Mouse (Mus musculus): ENCODE results near the gene Ncl.

Ncl gene

GRCm38 (mm10) chr1:86358906-86359797 is at the start of gene Ncl:
Gene Ncl (minus strand): TSS chr1:86359400.
- DNase-seq (ENCODE audit: low read depth) = peak; percentile 99

- no peak for DNase-seq (ENCODE audit: low read depth)
Observed at GRCm38 (mm10) chr1:86408515-86408914, 49.3 kb upstream of the Ncl start.

DNA sequence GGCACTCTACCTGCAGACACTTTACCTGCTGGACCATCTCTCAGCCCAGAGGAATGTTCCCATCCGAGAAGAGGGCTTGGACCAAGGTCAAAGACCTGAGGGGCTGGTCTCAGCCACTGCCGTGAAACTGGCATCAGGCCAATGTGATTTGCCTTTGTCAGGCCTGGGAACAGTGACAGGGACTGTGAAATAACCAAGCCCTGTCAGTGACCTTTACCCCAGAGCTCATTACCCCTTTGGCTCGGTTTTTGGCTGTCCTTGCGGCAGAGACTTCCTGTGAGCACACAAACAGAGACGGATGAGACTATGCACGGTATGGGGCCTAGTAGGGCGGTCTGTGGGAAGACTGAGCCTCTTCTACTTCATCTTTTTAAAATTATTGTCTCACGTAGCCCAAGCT is 47.7 kb upstream of the Ncl start:
- peak; percentile 71 for DNase-seq (ENCODE audit: low read depth)

DNA sequence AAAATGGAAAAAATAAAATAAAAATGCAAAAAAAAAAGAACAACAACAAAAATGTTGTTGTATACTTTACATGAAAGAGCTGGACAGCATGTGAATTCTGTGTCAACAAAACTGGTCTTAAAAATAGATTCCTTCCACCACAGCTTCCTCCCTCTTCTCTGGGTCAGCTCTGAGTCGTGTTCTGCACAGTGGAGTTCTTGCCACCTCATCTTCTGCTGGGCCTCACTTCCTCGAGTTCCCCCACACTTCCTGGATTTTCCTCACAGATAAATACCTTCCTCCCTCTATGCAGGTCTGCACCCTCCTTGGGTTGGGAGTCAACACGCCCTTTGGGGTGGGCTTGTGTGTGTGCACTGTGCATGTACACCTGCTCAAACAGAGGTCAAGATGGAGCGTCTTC is 47.1 kb upstream of the Ncl start:
- DNase-seq (ENCODE audit: low read depth) = no peak

- peak; percentile 70 for DNase-seq (ENCODE audit: low read depth)
Observed at GRCm38 (mm10) chr1:86404834-86405233, 45.6 kb upstream of the Ncl start.

DNA sequence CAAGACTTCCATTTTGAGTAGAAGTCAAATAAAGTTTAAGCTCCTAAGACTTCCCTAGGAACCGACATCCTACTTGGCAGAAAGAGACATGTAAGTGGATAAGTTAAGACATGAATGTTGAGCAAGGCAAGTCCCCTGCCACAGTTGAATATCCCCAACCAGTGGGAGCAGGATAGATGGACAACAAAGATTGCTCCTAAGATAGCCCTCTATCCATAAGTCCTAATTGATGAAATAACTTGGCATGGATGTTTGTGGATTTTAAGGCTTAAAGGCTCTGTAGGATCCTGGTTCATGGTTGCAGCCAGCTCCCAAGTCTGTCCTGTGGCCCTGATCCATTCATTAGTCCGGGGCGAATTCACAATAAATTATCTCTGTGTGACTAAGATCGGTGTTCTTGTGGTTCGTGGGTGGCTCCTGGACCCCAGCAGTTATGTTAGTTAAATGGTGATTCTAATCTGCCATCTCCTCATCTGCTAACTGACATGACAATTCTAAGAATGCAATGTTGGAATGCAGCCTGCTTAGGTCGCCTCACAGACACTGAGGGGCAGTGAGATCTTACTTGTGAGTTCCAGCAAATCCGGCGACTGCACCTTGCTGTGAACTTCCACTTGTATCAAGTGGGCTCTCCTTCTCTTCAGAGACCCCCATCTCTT is 41.0 kb upstream of the Ncl start:
- DNase-seq (ENCODE audit: low read depth) = no peak

DNA sequence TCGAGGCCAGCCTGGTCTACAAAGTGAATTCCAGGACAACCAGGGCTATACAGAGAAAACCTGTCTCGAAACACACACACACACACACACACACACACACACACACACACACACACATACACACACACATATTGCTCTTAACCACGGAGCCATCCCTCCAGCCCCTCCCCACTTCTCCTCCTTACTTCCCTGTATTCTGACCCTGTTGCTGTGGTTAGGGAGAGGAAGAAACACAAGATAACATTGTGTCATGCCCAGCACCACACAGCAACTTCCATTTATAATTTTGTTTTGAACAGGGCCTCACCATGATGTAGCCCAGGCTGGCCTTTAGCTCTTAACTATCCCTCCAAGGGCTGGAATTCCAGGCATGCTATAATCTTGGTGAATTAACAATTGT is 40.1 kb upstream of the Ncl start:
- no peak for DNase-seq (ENCODE audit: low read depth)

GRCm38 (mm10) chr1:86398222-86398621 is 39.0 kb upstream of the Ncl start:
- DNase-seq (ENCODE audit: low read depth) = no peak

DNA sequence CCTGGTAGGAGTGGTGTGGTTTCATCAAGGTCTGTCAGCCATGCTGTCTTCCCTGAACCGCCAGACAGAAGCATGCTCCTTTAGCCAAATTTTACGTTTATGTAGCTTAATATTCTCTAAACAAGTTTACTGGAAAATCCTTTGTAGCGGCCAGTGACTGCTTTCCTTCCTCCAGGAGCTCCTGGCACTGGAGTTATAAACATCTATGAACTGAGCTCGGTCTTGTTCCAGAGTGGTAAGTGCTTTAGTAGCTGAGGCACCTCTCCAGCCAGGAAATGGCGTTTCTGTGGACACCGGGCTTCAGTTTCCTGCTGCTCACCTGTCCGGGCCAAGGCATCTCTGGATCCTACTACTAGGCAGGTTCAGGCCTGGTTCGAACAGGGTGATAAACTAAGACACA is 38.4 kb upstream of the Ncl start:
- DNase-seq (ENCODE audit: low read depth) = no peak

DNA sequence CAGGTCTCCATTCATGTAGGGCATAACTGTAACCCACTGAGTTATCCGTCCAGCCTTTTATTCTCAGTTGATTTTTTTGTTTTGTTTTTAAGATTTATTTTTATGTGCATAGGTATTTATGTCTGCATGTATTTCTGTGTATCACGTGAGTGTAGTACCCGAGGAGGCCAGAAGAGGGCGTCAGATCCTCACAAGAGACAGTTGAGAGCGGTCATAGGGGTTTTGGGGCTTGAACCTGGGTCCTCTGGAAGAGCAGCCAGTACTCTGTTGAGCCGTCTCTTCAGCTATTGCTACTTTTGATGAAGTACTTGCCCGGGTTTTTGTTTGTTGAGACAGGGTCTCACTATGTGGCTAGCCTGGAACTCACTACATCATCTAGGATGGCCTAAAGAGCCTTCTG is 36.7 kb upstream of the Ncl start:
- peak; percentile 59 for DNase-seq (ENCODE audit: low read depth)

DNA sequence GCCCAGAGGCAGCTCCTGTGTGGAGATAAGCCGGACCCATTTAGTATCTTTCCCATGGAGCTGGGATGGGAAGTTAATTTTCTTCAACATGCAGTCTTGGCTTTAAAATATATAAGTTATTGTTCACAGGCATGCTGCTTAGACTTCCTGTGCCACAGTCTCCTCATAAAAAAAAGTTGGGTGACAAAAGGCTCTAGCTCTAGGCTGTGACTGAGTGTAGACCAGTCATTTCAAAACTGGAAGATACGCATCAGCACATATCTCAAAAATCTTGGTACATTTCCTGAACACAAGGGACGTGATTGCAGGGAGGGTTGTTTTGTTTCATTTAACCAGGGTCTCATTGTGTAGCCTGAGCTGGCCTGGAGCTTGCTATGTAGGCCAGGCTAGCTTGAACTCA is 35.0 kb upstream of the Ncl start:
- DNase-seq (ENCODE audit: low read depth) = peak; percentile 92

GRCm38 (mm10) chr1:86393219-86393618 is 34.0 kb upstream of the Ncl start:
- DNase-seq (ENCODE audit: low read depth) = peak; percentile 65

DNA sequence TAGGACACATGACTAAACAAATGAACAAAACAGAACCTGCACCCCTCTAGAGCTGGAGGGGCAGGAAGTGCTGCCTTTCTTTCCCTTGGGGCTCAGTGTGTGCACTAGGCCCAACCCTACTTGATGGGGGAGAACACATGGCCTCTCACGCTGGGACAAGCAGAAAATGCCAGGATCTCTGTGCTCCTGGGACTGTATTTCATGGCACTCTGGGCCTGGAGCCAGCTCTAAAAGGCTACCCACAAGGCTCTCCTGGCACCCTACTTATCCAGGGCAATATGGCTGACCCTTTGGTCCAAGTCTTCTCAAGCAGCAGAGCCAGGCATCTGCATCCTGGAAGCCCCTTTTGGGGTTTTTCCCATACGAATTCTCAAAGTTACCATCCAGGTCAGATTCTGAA is 32.2 kb upstream of the Ncl start:
- no peak for DNase-seq (ENCODE audit: low read depth)

GRCm38 (mm10) chr1:86389230-86389629 is 30.0 kb upstream of the Ncl start:
- peak; percentile 90 for DNase-seq (ENCODE audit: low read depth)

- peak; percentile 79 for DNase-seq (ENCODE audit: low read depth)
Observed at GRCm38 (mm10) chr1:86381027-86381426, 21.8 kb upstream of the Ncl start.

- no peak for DNase-seq (ENCODE audit: low read depth)
Observed at GRCm38 (mm10) chr1:86379161-86379569, 20.0 kb upstream of the Ncl start.

GRCm38 (mm10) chr1:86378662-86379061 is 19.5 kb upstream of the Ncl start:
- DNase-seq (ENCODE audit: low read depth) = no peak

DNA sequence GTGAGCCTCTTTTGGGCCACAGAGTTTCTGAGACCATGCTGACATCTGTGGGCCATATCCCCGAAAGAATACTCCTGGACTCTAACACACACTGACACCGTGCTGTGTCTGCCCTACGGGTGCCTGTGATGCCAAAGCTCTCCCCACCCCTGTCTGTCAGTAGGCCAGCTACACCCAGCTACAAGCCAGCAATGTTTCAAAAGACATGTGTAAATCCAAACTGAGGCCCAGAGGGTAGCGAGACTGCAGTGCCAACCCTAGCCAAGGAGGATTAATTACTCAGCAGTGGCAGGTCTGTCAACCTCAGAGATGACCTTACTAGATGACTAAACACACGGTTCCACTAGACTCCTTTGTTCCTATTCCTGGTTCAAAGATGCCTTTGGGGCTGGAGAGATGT is 17.2 kb upstream of the Ncl start:
- DNase-seq (ENCODE audit: low read depth) = no peak

- peak; percentile 75 for DNase-seq (ENCODE audit: low read depth)
Observed at GRCm38 (mm10) chr1:86371997-86372396, 12.8 kb upstream of the Ncl start.

GRCm38 (mm10) chr1:86368086-86368485 is 8.9 kb upstream of the Ncl start:
- DNase-seq (ENCODE audit: low read depth) = no peak

- DNase-seq (ENCODE audit: low read depth) = peak; percentile 75
Observed at GRCm38 (mm10) chr1:86363671-86364070, 4.5 kb upstream of the Ncl start.

DNA sequence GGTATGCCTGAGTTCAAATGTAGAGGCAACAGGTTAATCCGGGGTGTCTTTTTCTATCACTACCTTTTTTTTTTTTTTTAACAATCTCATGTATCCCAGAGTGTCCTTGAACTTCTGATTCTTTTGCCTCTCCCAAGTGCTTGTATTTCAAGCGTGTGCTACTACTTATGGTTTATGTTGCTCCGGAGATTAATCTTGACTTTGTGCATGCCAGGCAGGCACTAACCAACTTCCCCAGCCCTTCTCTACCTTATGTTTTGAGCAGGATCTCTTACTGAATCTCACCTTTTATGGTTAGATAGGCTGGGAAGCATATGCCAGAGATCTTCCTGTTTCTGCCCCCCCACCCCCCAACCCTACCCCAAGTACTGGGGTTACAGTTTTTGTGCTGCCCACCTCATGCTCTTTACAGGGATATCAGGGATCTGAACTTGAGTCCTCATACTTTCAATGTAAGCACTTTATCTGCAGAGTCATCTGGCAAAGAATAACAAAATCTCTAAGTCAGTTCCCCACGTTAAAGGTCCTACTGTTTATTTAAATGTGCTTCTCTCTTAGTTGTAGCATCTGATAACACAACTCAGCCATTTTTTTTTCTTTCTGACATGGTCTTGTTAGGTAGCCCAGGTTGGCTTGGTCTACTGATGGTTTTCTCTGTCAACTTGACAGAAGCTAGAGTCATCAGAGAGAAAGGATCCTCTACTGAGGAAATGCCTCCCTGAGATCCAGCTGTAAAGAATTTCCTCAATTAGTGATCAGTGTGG is 2.8 kb upstream of the Ncl start:
- no peak for DNase-seq (ENCODE audit: low read depth)

DNA sequence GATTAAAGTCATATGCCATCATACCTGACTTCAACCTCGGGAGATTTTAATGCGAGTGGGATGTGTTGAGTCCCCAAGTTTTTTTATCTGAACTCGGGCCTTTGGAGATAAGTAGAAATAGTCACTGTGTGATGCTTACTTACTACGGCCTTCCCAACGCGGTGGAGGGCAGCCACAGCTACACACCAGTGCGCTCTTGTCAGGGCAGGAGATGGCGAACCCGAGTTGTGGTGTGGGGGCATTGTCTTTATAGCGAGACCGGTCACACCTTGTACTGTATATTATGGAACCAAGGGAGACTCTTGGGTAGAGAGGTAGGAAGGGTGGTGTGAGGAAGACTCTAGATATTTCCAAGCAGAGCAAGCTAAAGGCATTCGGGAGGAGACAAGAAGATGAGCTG is 1.2 kb upstream of the Ncl start:
- no peak for DNase-seq (ENCODE audit: low read depth)
